Mouse (Mus musculus) left cerebral cortex, postnatal 10 days (tissue): ENCODE measurements at regions not wholly inside any gene's neighbourhood (a gene's known extent, or its start where the extent isn't known, plus 50 kb on each side); places are given as distances from the start of the nearest gene placed in this dataset. TPM values are rescaled to one million over a fixed set of nuclear protein-coding genes. Genes with fewer than 3 reads are reported as not detected.
A peak's percentile ranks its signal among the peaks of the same experiment; 100 is the strongest.

Source experiments
- DNase-seq, 2 experiments: peaks; one replicate each; pipeline ENCODE4 v3.0.0; 2021 to 2022; ENCODE audit warnings: low spot score in 2 of 2, mixed read lengths in 1 of 2; ENCODE audit errors: extremely low spot score in 1 of 2
- intact Hi-C: fragments of 180-260 bp; cut with DNase I; formaldehyde crosslinking; loops from one replicate; pipeline ENCODE4 v1.15.1; 2025
- microRNA-seq: library from miRNA; unstranded; fragments of <30 nt; microRNA quantifications from one replicate; pipeline ENCODE4 v1.2.0, GENCODE M21; 2022

DNA sequence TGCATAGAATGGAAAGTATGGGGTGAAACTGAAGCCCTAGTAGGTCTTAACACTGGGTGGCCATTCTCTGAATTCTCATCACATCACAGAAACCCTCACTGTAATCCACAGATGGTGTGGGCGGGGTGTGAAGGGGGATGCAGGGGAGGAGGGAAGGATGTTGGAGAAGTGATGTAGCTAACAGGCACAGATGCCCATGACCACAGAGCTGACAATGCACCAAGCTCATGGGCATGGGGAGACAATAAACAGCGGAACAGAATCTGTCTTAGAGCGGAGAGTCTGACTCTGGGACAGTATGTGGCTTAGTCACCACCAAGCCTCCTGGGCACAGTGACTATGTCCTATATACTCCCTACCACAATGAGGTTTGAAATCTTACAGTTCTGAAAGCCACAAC, 63.3 kb upstream of the Fam19a5 start:
- intact Hi-C loops = no loop called here
- DNase-seq = peak in 1 of 2 experiments; percentile 28

Small RNA genes in the stretch of these regions (microRNA-seq; reads per million reads assigned to microRNA genes)
- not detected for gene Gm23416
